Mouse (Mus musculus) hematopoietic stem cell, adult 5-6 weeks (primary cell): Measurements from ENCODE around the gene Cfap299. TPM values are rescaled to one million over a fixed set of nuclear protein-coding genes. Genes with fewer than 3 reads are reported as not detected.

ENCODE experiments used
- ATAC-seq, 2 experiments: fragments of 125-278 bp in 1 of 2; replicated peaks in 1 of 2; 2 replicates each; pipeline ENCODE4 v1.8.0; 2016 to 2017; ENCODE audit warnings: inconsistent platforms in 2 of 2, mild to moderate bottlenecking in 2 of 2, moderate number of reproducible peaks in 2 of 2, low read depth in 1 of 2, moderate TSS enrichment in 1 of 2; ENCODE audit not compliant: low FRiP score in 2 of 2, poor library complexity in 2 of 2, severe bottlenecking in 2 of 2, insufficient read depth in 1 of 2, low TSS enrichment in 1 of 2
- total RNA-seq: library from RNA; stranded (forward); fragments of 172-1452, 232-1000 nt; gene quantifications from 2 replicates; pipeline ENCODE4 v1.2.3, GENCODE M21; 2017

The Cfap299 gene
- total RNA-seq, 1 experiment from 2014 or later: not detected

DNA sequence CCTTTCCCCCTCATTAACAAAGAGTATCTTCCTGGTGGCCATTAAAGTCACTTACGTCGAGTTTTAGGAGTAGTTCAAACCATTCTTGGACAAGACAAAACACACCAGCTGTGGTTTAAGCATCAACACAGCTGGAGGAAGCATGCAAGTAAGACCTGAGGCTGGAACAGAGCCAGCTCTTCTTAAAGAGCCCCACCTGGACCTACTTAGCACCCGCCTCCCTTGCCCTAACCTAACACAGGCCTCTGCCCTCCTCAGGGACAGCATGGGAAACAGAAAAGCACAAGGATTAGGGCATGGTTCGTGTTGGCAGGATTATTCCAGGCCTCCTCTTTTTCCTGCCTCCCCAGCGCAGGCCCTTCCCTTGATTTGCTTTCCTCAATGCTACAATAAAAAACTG lies 374.9 kb downstream of the Cfap299 start:
- ATAC-seq: no peak

DNA sequence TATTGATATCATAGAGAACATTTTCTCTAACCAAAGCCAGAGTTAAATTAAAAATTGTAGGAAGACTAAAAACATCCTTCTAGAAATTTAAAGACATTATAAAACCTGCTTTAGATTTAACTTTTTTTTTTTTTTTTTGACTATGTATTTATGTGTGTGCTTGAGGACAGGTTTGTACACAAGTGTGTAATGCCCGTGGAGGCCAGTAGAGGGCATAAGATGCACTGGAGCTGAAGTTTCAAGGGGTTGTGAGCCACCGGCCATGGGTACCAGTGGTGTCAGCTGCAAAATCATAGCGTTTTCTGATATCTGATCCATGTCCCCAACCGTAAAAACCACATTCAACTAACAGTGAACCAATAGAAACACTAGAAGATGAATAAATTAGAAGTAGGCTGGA lies 377.5 kb downstream of the Cfap299 start:
- ATAC-seq: no peak

DNA sequence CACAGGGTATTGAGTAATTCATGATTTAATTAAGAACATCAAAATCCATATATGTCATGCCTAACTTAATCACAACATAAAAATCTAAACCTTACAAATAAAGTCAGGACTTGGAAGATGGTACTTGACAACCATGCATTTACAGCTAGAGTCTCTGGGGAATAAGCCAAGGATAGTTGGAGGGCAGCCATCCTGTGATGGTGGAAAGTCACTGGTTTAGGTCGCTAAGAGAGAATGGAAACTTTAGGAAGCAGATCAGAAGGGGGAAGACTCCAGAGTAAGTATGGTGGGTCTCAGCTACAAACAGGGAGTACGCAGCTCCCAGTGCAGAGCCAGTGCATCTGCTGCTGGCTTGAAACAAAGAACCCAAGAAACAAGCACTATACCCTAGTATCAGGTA lies 386.3 kb downstream of the Cfap299 start:
- no peak for ATAC-seq

DNA sequence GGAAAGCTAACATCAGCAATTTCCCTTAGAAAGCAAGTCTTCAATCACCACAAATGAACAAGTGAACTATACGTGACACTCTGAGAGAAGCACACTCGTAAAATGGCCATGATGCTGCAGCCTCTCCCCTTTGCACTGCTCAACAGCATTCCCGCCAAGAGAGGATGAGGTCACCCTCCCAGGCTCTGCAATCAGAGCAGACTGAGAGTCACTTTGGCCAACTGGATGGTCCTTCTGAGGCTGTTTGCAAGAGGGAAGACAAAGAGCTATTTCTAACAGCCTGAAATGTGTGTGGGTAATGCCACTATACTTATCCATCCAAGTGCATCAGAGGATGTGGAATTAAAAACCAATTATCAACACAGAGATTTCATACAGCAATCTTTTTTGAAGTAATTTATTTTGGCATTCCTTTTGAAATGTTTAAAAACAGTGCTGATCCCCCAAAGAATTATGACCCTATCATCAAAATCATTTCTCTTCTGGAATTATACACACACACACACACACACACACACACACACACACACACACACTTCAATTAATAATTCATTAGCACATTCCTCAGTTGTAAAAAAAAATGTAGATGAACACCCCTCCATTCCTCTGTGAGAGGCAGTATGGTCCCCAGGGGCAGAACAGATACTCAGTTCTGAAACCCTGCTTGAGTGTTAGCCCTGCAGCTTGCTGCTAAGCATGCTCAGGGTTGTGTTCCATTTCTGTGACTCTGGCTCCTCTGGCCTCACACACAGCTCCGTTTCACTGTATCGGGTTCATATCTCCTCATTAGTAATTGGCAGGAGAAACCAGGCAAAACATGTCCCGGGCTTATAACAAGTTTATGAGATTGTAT lies 403.3 kb downstream of the Cfap299 start:
- ATAC-seq: no peak

DNA sequence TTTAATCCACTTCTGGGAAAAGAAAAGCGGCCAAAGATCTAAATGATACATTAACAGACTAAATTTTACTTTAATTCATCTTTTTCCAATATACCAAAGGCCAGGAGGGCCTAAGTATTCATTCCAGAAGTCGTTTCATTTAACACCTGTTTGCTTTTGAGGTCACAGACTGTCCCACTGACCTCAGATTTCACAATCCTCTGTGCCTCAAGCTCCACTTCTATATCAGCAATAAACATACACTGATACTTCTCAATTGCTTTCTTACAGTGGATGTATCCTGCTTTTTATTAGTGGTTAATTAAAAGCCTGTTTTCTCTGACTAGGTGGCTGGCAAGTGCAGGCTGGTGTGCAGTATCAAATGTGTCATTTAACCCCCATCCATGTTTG lies 403.9 kb downstream of the Cfap299 start:
- ATAC-seq: no peak

DNA sequence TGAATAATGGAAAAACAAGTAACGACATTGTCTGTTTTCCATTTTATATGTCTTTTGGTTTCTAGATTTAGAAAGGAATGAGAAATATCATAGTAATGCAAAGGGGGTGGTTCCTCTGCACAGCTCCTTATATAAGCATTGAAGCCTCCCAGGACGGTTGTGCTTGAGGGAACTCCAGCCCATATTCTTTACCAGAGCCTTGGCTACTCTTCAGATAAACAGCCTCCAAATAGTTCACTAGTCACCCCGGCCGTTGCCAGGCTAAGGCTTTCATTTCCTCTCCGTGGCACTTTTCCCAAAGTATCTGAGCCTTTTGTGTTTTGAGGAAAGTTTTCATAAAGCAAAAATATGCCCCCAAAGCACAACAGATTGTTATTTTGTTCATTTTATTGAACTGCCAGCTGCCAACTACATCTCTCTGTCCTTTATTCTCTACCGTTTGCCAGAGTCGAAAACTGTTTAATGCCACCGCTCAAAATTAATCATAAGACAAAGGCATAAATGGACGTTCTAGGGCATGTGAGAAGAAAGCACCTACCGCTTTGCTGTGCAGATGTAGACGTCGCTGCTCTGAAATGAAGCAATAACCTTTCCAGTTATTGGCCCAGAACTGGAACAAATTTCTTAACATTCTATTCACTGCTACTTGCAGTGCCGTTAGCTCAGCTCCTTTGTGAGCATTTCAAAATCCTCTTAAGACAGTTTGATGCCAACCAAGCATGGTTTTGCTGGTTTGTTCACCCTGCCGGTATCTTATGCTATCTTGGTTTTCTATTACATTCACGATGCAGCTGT lies 433.0 kb downstream of the Cfap299 start:
- no peak for ATAC-seq

DNA sequence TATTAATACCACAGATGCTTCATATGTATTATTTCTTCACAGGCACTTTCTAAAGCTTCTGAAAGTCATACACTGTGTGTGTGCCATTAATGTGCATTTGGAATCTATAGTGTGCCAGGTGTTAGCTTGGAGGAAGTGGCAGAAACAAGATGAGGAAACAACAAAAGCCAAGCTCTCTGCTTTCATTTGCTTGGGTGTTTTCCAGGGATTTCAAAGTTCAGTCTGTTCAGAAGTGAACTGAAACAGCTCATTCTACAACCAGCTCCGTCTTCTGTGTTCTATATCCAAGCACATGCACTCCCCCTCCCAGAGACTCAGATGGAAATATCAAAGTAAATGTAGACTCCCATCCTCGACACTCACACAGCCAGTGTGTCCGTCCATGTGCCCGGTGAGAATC lies 449.5 kb downstream of the Cfap299 start:
- no peak for ATAC-seq

DNA sequence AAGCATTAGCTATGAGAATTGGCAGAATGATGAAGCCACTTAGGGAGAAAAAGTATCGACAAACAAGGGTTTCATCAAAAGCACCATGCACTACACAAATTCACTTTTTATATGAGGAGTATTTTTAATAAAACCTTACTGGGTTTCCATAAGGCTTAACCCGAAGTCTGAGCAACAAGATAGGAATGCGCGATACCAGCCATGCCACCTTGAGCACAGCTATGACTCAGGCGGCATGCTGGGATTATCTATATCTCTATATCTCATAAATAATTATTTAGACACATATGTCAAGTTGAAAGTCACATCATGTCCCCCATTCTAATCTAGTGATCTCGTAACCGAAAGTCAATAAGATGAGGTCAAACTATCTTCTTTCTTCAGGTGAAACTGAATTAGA lies 453.0 kb downstream of the Cfap299 start:
- no peak for ATAC-seq

DNA sequence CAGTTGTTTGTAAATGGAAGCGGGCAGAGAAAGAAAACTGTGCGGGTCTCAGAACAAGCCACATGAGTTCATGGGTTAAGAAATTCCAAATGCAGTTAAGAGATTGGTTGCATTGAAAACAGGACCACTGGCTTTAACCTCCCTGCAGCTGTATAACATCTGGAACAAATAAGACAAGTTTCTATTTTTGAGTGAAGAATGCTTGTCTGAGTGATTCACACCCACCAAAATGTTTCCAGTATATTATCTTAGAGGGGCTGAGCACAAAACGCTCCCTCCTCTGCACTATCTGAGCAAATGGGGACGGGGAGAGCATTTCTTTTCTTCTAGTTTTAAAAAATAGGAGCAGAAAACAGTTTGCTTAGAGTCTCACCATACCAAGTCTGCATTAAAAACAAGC lies 458.6 kb downstream of the Cfap299 start:
- no peak for ATAC-seq

DNA sequence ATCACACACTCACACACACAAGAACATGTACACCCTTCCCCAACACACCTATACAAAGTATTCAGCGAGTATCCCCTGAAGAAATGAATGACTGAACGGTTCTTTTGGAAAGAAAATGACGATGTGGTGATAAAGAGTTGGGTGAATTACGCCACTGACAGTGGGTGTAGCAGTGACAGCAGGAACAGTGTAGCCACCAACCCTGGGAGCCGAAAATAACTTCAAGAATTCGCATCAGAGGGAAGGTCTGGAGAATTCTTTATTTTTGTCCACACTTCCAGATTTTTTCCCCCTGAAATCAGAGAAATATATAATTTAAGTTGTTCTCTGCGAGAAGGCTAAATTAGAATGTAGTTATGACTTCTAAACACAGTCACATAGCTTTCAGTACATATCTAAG lies 459.5 kb downstream of the Cfap299 start:
- ATAC-seq: no peak

DNA sequence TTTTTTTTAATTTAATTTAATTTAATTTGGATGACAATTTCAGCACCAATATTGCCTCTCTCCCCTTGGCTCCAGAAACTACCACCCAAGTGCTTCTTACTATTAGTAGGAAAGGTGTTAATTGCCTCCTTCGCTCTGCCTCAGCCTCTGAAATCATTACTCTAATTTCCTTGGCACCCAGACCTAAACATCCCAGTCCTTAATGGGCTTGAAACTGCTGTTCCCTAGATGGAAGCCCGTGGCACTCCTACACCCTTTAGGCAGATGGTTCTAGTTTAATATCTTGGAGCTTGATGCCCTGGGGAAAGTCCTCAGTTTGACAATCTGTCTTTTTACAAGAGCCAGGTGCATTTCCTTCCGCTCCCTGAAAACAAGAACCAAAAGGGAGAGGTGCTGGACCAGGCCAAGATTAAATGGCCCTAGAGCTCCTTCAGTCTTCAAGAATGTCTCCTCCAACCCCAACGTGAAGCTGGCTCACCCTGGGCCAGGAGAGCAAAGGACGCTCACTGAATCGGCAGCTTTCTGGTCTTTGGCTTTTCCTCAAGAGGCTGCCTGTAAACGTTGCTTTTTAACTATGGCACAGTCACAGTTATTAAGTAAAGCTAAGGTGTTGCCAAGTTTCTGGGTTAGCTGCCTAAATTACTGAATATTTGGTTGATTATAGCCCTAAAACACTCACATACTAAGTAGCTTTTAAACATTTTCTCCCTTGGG lies 461.9 kb downstream of the Cfap299 start:
- no peak for ATAC-seq

DNA sequence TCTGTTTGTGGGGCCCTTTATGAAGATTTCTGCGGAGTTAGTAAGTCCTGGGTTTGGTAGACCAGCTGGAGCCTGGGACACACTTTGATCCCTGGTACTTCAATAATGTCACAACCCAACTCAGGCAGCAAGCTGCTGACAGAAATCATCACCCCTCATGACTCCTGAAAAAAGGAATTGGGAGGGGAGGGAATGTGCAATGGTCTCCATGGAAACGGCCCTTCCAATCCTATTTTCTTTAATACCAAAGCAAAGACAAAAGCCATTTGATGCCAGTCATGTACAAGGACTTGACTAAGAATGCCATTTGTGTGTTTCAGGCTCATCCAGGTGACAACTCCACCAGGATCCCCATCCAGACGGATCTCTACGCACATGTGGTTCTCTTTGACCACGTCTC lies 472.4 kb downstream of the Cfap299 start:
- no peak for ATAC-seq

DNA sequence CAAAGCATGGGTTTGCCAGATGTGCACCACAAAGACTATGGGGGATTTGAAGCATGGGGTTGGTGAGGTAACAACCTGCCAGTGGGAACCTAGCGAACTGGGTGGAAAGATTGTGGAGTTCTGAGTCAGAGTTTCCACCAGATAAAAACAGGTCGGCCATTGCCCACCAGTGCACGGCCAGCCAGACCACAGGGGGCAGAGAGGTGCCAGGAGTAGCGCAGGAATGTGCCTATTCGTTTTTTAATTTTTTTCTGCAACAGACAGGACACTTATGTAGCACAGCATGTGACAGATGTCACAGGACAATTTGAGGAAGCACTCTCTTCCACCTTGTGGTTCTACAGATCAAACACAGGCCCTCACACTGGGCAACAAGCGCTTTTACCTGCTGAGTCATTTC lies 475.7 kb downstream of the Cfap299 start:
- no peak for ATAC-seq

DNA sequence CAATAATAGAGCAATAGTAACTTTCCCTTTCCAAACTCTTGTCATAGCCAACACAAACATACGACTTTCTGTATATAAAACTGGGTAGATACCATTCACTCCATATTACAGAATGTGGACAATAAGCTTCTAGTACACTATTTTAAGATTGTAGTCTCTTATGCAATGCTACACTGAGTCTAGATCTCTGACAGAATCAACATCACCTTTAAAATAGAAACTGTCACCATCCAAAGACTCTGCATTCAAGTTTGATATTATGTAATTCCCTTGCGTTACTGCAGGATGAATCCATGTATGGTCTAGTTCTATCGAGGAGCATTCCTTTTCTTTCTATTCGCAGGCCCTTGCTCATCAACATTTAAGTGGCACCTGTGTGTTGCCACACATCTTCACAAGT lies 477.4 kb downstream of the Cfap299 start:
- no peak for ATAC-seq

DNA sequence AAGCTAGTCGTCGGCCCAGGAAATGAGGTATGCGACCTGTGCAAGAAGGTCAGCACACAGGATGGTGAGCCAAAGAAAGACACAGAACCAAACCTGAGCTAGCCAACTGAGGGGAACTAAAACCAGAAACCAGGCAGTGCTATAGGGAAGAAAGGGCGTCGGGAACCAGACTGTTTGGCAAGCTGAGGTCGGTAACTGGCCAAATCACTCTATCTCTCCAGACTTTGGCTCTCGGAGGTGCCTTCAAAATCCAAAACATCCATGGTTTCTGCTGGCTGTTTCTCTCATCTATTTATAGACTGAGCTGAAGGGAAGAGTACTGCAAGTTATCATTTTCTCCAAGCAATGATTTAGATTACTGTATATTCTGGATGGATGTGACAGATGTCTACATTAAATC lies 477.9 kb downstream of the Cfap299 start:
- ATAC-seq: no peak

DNA sequence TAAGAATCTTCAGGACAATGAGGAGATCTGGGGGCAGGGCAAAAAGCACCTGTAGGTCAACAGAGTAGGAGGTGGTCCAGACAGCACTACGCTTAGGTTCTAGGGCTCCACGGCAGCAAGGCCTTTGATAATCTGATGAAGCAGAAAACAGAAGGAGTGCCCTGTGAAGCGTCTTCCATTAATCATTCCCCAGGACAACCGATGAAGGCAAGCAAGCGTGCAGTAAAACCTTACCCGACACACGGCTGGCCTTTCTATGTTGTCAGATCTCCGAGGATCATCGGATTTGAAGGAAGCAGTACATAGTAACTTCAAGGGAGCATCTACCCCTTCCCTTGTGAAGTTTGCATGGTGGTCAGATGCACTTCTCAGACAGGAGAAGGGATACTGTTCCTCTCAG lies 478.8 kb downstream of the Cfap299 start:
- ATAC-seq: no peak

DNA sequence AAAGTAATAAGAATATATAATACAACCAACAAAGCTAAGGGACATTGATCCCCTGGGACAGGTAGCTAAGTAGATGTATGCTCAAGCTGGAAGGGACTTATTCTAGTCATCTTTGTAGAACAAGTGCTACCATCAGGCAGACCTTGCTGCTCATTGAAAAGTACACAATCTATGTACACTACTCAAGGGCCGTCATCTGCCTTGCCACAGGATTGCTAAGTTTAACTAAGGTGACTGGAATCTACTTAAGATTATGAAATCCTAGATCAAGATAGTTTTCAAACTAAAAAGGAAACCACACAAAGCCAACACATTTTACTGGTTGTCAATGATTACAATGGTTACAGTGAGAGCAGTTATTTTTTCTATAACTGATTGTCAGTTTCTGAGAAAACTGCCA lies 483.3 kb downstream of the Cfap299 start:
- ATAC-seq: no peak

DNA sequence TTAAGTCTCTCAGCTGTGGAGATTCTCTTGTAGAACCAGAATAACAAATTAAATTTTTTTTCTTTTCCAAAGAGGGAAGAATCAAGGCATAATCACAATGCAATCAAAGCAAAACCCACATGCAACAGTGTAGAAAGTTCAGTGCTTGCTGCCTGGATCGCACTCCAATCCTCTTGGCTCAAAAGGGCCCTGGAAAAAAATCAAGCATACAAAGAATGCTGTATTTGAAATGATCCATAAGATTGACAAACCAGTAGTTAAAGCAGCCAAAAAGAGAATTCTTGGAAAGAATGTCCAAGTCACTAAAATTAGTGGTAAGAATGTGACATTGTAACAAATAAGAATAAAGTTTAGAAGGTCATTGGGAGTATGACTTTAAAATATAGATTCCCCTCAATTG lies 486.2 kb downstream of the Cfap299 start:
- no peak for ATAC-seq
